23 mouse cellular contexts compared by ENCODE assay signal in genomic region chr7:43481191-43481590, GRCm38 (mm10). TPM values are rescaled to one million over a fixed set of nuclear protein-coding genes. Genes with fewer than 3 reads are reported as not detected.
DNase-seq lines count a peak whose midpoint lies in the region; ATAC-seq and TF ChIP-seq lines count a peak whose summit lies in the region.
"Had no signal": no experiment of that assay in that cellular context is flagged by ENCODE, and none has a peak within 500 bp of the region (broad histone marks: within the 10 kb centered on the region; RNA-seq: fewer than 3 reads in every experiment).

No protein-coding gene starts in this region.

- no peak for ATAC-seq in megakaryocyte, adult 5-6 weeks (ENCODE audit: poor library complexity, severe bottlenecking)

- H3K4me3 ChIP-seq in lung, adult 2 months (replicated peaks; ENCODE audit: extremely low read depth, low read depth, low read length): no peak overlapping the region
- H3K4me3 ChIP-seq: embryonic facial prominence, embryonic 13.5 days; forebrain, embryonic 15.5 days; kidney, embryonic 15.5 days; liver, embryonic 15.5 days; neural tube, embryonic 15.5 days had no signal

- no peak for TF ChIP-seq POLR2A in lung, adult 2 months (IDR thresholded peaks at IDR 0.05; ENCODE audit: borderline replicate concordance, extremely low read depth, low read depth, low read length)

- WGBS in lung, adult 2 months: 54% methylated on average over 3 of the region's 3 CpGs

- H3K4me1 ChIP-seq in lung, adult 2 months (ENCODE audit: control insufficient read depth, insufficient read depth, low read length): no peaks in the 10 kb centered on the region
- H3K4me1 ChIP-seq: liver, embryonic 15.5 days had no signal

- DNase-seq in lung, postnatal 36 days: peak; percentile 47
- DNase-seq in lung, adult 2 months: no peak
- DNase-seq in NIH3T3 (ENCODE audit: low read depth): peak; percentile 87
- peak; percentile 60 to 82 for DNase-seq in frontal cortex, postnatal 36 days (ENCODE audit: low spot score in 2 of 2)
- no peak for DNase-seq in neural tube, embryonic 10.5 days (ENCODE audit: extremely low spot score, low spot score)
- no peak for DNase-seq in spleen, postnatal 4 days (ENCODE audit: low spot score in 2 of 2)
- DNase-seq: cerebellum, postnatal 25 days; heart, adult 11 months; heart, postnatal 10 days; lung, postnatal 4 days; thymus, postnatal 4 days had no signal

- TF ChIP-seq CTCF in lung, adult 2 months (IDR thresholded peaks at IDR 0.05; ENCODE audit: insufficient read depth, low read length): no peak

RNA-seq across cellular contexts. Expression of gene Iglon5, which starts 8.7 kb away (rescaled TPM):
- polyA plus RNA-seq in lung, adult 2 months (2012; rRNA removed): 0.85 and 1.0 TPM in 2 replicates
- total RNA-seq in megakaryocyte, adult 5-6 weeks (2015): not detected in 2 replicates
- total RNA-seq in megakaryocyte, adult 5-6 weeks (2017): not detected in 2 replicates
- total RNA-seq: MEL had no signal
- polyA plus RNA-seq: liver, embryonic 15.5 days had no signal

RNA-seq across cellular contexts. Expression of gene Vsig10l, which starts 18.2 kb away (rescaled TPM):
- 6.6 and 14.2 TPM in 2 replicates for polyA plus RNA-seq in lung, adult 2 months (2012; rRNA removed)
- 2.9 and 3.1 TPM in 2 replicates for total RNA-seq in megakaryocyte, adult 5-6 weeks (2015)
- 2.7 and 4.5 TPM in 2 replicates for total RNA-seq in megakaryocyte, adult 5-6 weeks (2017)

RNA-seq across cellular contexts. Expression of gene 4931406B18Rik, which starts 24.5 kb away (rescaled TPM):
- not detected in 2 replicates for polyA plus RNA-seq in lung, adult 2 months (2012; rRNA removed)
- total RNA-seq in megakaryocyte, adult 5-6 weeks (2015): not detected in 2 replicates
- total RNA-seq in megakaryocyte, adult 5-6 weeks (2017): not detected in 2 replicates
- total RNA-seq: heart, postnatal 10 days; MEL; midbrain, postnatal 0 days had no signal
- polyA plus RNA-seq: embryonic facial prominence, embryonic 13.5 days; forebrain, embryonic 15.5 days; hindbrain, postnatal 0 days; kidney, embryonic 15.5 days; limb, embryonic 11.5 days; liver, embryonic 15.5 days; midbrain, postnatal 0 days; neural tube, embryonic 15.5 days; small intestine, adult 2 months; stomach, embryonic 16.5 days had no signal

RNA-seq across cellular contexts. Expression of gene Gm45233, which starts 37.3 kb away (rescaled TPM):
- 1.2 and 1.5 TPM in 2 replicates for polyA plus RNA-seq in lung, adult 2 months (2012; rRNA removed)
- total RNA-seq in megakaryocyte, adult 5-6 weeks (2015): not detected in 2 replicates
- 1.8 and 3.1 TPM in 2 replicates for total RNA-seq in megakaryocyte, adult 5-6 weeks (2017)
- total RNA-seq: MEL had no signal
- polyA plus RNA-seq: forebrain, embryonic 15.5 days; liver, embryonic 15.5 days had no signal

RNA-seq across cellular contexts. Expression of gene Etfb, which starts 37.3 kb away (rescaled TPM):
- polyA plus RNA-seq in lung, adult 2 months (2012; rRNA removed): 71.4 and 105 TPM in 2 replicates
- 128 and 130 TPM in 2 replicates for total RNA-seq in megakaryocyte, adult 5-6 weeks (2015)
- total RNA-seq in megakaryocyte, adult 5-6 weeks (2017): 201 and 203 TPM in 2 replicates

Comparison
In these comparisons a context has a peak if more than half of its experiments do, and no peak if none do; other contexts are left out.
1. DNase-seq: peak in lung, postnatal 36 days (single experiment), NIH3T3 (single experiment) and frontal cortex, postnatal 36 days (2 of 2); none in lung, adult 2 months (single experiment), neural tube, embryonic 10.5 days (single experiment) and spleen, postnatal 4 days (0 of 2).